Mouse (Mus musculus) neural tube, embryonic 13.5 days (tissue): Measurements from ENCODE around the gene Ky. TPM values are rescaled to one million over a fixed set of nuclear protein-coding genes. Genes with fewer than 3 reads are reported as not detected.

ENCODE experiments used
- ATAC-seq: fragments of 200-750 bp; cut with Nextera tagmentation; 2 replicates; pipeline ENCODE4 v1.8.0; 2017; ENCODE audit warnings: low read depth, mild to moderate bottlenecking, moderate TSS enrichment, moderate library complexity
- H3K27ac ChIP-seq: fragments of 300-500 bp; sonication (generic); replicated peaks from 2 replicates; pipeline ENCODE4 v1.5.1; 2015; ENCODE audit warnings: moderate library complexity, mild to moderate bottlenecking, inconsistent platforms
- H3K27me3 ChIP-seq: fragments of 300-500 bp; sonication (generic); 2 replicates; pipeline ENCODE4 v1.6.1; 2015; ENCODE audit warnings: mild to moderate bottlenecking, inconsistent platforms
- H3K36me3 ChIP-seq: fragments of 300-500 bp; sonication (generic); 2 replicates; pipeline ENCODE4 v1.6.1; 2015; ENCODE audit warnings: mild to moderate bottlenecking, inconsistent platforms
- H3K4me1 ChIP-seq: fragments of 300-500 bp; sonication (generic); replicated peaks from 2 replicates; pipeline ENCODE4 v1.6.1; 2015; ENCODE audit warnings: inconsistent platforms
- H3K4me2 ChIP-seq: fragments of 300-500 bp; sonication (generic); 2 replicates; pipeline ENCODE4 v1.6.1; 2015; ENCODE audit warnings: inconsistent platforms, mild to moderate bottlenecking, moderate library complexity
- H3K4me3 ChIP-seq: fragments of 300-500 bp; sonication (generic); 2 replicates; pipeline ENCODE4 v1.5.1; 2015; ENCODE audit warnings: mild to moderate bottlenecking, inconsistent platforms
- H3K9ac ChIP-seq: fragments of 300-500 bp; sonication (generic); 2 replicates; pipeline ENCODE4 v1.6.1; 2015; ENCODE audit warnings: moderate library complexity, mild to moderate bottlenecking, inconsistent platforms
- H3K9me3 ChIP-seq: fragments of 300-500 bp; sonication (generic); 2 replicates; pipeline ENCODE4 v1.6.1; 2016; ENCODE audit warnings: inconsistent platforms
- WGBS: fragments of 180-500 bp; shearing (Covaris S2); methylation state at CpG from one replicate; pipeline ENCODE4 v1.1.7; 2015; 5-methylcytosine and 5-hydroxymethylcytosine counted together
- polyA plus RNA-seq: library from polyadenylated mRNA; unstranded; fragments of >200 nt; fragmentation: Nextera tagmentation; extraction: Ambion mirVana; gene quantifications from 2 replicates; pipeline ENCODE4 v1.2.1, GENCODE M21; 2015

Gene Ky
- polyA plus RNA-seq = 0.36 and 0.51 TPM in 2 replicates

DNA sequence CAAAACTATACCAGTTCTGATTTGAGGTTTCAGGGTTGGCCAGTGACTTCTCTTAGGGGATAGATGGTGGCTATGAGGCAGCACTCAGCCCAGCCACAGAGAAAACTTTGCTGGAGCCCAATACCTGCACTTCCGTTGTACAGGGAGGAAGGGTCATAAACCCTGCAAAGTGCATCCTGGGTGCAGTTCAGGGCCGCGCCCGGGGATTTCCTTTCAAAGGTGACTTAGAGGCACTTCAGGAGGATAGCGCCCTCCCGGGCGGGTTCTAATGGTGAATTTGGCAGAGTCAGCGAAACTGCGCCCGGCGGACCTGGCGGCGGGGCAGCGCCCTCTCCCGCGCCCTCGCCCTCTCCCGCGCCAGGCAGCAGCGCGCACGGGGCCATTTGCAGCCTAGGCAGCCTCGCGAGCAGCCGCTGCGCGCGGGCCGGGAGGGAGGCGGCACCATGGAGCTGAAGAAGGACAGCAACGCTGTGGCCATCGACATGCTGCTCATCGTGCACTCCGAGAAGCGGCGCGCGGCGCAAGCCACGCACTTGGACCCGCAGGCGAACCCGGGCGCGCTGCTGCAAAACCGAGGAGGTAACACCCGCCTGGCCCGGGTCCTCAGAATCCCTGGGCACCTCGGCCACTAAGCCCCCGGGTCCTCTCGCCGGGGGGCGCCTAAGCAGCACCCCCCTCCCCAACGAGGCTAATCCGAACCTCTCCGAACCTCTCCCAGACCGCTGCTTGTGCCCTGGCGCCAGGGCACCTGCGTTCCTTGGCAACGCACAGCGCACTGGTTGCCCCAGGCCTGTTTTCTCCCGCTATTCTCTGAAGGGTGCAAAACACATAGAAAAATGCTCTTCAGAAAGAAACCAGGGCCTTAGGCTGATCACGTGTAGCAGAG lies at the start of gene Ky:
Gene Ky (plus strand): TSS at position 51 of the 886 bp plus-strand sequence.
- peaks cover 54% of the 10 kb centered on the region for H3K27me3 ChIP-seq
- ATAC-seq = peak; percentile 67
- H3K36me3 ChIP-seq = no peaks in the 10 kb centered on the region
- 2% methylated on average over 63 of the region's 63 CpGs for WGBS
- no peaks in the 10 kb centered on the region for H3K9me3 ChIP-seq
- H3K27ac ChIP-seq = no peak within 1 kb of the TSS
- peak within 1 kb of the TSS; percentile 89 for H3K4me2 ChIP-seq
- H3K4me3 ChIP-seq = peak within 1 kb of the TSS; percentile 46
- peak within 1 kb of the TSS; percentile 71 for H3K9ac ChIP-seq
- peaks cover 12% of the 10 kb centered on the region for H3K4me1 ChIP-seq

DNA sequence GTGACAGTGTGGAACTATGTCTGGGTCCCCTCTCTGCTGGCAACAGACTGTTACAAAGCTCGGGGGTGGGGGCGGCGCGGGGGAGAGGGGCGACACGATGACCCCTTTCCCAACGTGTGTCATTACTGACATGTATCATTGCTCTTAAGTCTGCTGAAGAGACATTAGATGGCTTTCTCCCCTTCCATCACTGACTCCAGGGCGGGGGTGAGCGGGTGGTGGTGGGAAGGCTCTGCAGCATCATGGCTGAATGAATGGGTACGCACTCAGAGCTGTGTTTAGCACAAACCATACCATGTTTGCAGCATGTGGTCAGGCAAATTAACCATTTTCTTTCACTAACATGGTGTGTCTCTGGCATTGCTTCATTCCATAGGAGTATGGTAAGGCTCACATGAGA lies 43.3 kb upstream of the Ky start:
- Histone ChIP-seq H3K9ac (no peak overlapping the region), H3K36me3 (no peaks in the 10 kb centered on the region), H3K4me2 (no peak overlapping the region), H3K4me1 (no peaks in the 10 kb centered on the region), H3K9me3 (no peaks in the 10 kb centered on the region), H3K27me3 (no peaks in the 10 kb centered on the region), H3K27ac (no peak overlapping the region), H3K4me3 (no peak overlapping the region)
- ATAC-seq = no peak
- WGBS = 92% methylated on average over 10 of the region's 10 CpGs

DNA sequence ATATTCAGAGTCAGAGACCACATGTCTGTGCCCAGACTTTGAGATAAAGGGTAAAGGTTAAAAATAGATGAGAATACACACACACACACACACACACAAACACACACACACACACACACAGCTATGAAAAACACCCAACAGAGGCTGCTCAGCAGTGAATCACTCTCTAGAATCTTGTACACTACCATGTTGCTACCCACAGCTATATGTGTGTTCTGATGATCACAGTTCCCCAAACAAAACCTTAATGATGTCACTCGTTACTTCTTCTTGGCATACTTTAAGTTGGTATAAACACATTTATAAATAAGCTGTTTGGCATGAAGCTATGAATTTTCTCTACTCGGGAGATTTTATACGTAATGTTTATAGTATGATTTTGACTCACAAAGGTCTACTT lies 40.5 kb upstream of the Ky start:
- Histone ChIP-seq H3K27ac (no peak overlapping the region), H3K4me2 (no peak overlapping the region), H3K4me1 (no peaks in the 10 kb centered on the region), H3K4me3 (no peak overlapping the region), H3K9ac (no peak overlapping the region), H3K36me3 (no peaks in the 10 kb centered on the region), H3K27me3 (no peaks in the 10 kb centered on the region), H3K9me3 (no peaks in the 10 kb centered on the region)
- 91% methylated on average over 3 of the region's 3 CpGs for WGBS
- ATAC-seq = no peak

DNA sequence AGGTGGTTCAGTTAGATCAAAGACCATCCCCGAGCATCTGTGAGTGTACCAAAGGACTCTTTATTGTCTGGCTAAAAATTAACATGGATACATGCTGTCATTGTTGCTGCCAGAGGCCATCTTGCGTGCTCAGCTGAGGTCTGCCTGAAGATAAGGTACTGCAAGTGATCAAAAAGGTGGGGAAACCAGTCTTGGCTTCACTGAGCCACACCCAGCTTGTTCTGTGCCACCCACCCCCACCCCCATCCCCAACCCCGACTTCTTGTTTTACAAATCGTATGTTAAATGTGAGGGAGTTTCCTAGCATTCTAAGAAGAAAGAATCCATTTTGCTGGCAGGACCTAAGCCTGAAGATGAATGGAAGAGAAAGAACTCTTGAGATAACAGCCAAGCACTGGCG lies 39.8 kb upstream of the Ky start:
- Histone ChIP-seq H3K4me3 (no peak overlapping the region), H3K36me3 (no peaks in the 10 kb centered on the region), H3K4me1 (no peaks in the 10 kb centered on the region), H3K27me3 (no peaks in the 10 kb centered on the region), H3K4me2 (no peak overlapping the region), H3K27ac (no peak overlapping the region), H3K9ac (no peak overlapping the region), H3K9me3 (no peaks in the 10 kb centered on the region)
- 78% methylated on average over 5 of the region's 5 CpGs for WGBS
- ATAC-seq = no peak

DNA sequence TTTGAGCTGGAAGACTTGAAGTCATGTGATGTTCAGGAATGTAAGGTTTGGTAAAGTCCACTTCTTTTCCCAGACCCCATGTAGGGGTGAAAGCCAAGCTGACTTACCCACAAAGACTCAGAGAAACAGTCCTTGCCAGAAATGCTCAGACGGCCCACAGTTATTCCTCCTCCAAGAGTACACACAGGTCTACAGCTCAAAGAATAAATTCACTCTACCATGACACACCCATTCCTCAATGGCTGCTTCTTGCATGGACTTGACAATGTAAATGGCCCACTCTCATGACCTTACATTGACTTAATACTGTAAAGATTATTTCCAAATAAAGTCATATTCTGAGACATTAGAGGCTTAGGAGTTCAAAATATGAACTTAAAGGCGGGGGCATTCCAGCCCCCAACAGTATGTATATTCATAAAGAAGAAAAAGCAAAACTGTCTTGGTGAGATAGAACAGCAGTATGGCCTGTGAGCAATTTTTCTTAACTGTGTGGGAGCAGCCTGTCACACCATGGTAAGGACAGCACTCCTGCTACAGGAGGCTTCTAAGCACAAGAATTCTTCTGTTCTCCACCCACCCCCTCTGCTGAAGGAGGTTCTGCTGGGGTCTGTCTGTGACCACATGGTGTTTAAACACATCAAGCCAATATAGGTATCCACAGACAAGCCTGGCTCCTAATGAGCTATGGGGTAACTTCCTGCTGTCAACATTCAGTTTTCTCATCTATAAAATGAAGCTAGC lies 35.3 kb upstream of the Ky start:
- Histone ChIP-seq H3K36me3 (no peaks in the 10 kb centered on the region), H3K4me3 (no peak overlapping the region), H3K4me2 (no peak overlapping the region), H3K9me3 (no peaks in the 10 kb centered on the region), H3K27me3 (no peaks in the 10 kb centered on the region), H3K4me1 (no peaks in the 10 kb centered on the region), H3K9ac (no peak overlapping the region), H3K27ac (no peak overlapping the region)
- WGBS = 89% methylated on average over 2 of the region's 2 CpGs
- ATAC-seq = no peak

DNA sequence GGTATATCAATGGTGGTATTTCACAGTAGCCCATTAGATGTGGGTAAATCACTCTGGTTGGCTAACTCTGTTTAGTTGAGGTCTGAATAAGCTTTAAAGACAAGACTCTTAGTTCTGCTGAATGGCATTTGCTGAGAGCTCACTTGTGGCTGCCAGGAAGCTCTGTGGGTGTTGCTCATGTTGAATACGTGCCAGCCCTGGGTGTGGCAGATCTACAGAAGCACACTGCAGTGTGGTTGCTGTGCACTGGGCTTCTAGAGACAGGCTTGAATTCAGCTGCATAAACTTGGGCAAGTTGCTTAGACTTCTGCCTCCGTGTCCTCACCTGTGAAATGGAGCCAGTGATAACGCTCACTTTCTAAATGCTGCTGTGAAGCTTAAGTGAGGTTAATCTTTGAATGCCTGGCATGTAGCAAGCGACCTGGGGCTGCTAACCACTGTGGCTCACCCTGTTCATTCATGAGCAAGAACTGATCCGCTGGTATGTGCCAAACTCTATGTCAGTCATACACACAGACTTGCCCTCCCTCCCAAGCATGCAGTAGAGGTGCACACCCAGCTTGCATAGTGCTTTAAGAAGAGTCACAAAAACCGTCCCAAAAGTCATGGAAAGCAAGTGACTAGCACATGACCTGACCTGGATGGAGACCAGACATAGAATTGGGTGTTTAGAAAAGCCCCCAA lies 27.6 kb upstream of the Ky start:
- H3K9ac ChIP-seq = no peak overlapping the region
- no peaks in the 10 kb centered on the region for H3K36me3 ChIP-seq
- no peak overlapping the region for H3K4me2 ChIP-seq
- no peak overlapping the region for H3K27ac ChIP-seq
- WGBS = 89% methylated on average over 6 of the region's 6 CpGs
- no peak overlapping the region for H3K4me3 ChIP-seq
- H3K4me1 ChIP-seq = no peaks in the 10 kb centered on the region
- ATAC-seq = no peak
- H3K9me3 ChIP-seq = no peaks in the 10 kb centered on the region
- no peaks in the 10 kb centered on the region for H3K27me3 ChIP-seq

DNA sequence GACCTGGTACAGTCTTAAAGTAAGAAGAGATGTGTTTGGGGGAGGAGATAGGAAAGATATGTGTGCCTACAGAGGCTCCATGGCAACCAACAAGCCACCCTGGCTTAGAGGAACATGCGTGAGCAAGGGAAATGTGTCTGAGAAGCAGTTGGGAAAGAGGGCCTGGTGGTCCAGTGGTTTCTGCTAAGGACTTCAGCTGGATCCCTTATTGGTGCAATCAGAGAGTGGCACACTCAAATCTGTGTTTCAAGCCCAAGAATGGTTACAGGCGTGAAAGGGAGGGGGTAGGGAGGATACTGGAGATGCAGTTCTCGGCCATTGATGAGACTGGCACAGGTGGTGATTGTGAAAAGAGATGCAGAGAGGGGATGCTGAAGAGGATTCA lies 27.1 kb upstream of the Ky start:
- ATAC-seq = no peak
- no peaks in the 10 kb centered on the region for H3K9me3 ChIP-seq
- no peak overlapping the region for H3K9ac ChIP-seq
- no peak overlapping the region for H3K4me3 ChIP-seq
- H3K27me3 ChIP-seq = no peaks in the 10 kb centered on the region
- no peaks in the 10 kb centered on the region for H3K36me3 ChIP-seq
- no peak overlapping the region for H3K27ac ChIP-seq
- WGBS = 90% methylated on average over 3 of the region's 3 CpGs
- H3K4me2 ChIP-seq = no peak overlapping the region
- H3K4me1 ChIP-seq = no peaks in the 10 kb centered on the region

DNA sequence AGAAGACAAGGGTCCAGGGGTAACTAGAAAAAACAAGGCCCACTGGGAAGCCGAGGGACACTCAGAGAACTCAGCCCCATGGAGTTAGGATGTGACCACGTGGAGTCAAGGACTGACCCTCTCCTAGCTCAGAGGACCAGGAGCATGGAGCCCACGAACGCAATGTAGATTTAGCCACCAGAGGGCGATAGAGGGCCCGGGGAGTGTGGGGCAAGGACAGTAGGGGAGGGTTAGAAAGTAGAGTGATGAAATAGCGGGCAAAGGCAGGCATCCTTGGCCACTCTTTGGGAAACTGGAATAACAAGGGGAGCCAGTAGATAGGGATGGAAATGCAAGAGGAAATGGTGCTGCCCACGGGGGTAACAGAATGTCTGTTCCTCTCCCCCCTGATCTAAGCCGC lies 26.5 kb upstream of the Ky start:
- ATAC-seq = no peak
- H3K27ac ChIP-seq = no peak overlapping the region
- 55% methylated on average over 9 of the region's 9 CpGs for WGBS
- no peaks in the 10 kb centered on the region for H3K27me3 ChIP-seq
- no peak overlapping the region for H3K9ac ChIP-seq
- no peaks in the 10 kb centered on the region for H3K36me3 ChIP-seq
- H3K4me1 ChIP-seq = no peaks in the 10 kb centered on the region
- no peak overlapping the region for H3K4me3 ChIP-seq
- no peaks in the 10 kb centered on the region for H3K9me3 ChIP-seq
- H3K4me2 ChIP-seq = no peak overlapping the region

DNA sequence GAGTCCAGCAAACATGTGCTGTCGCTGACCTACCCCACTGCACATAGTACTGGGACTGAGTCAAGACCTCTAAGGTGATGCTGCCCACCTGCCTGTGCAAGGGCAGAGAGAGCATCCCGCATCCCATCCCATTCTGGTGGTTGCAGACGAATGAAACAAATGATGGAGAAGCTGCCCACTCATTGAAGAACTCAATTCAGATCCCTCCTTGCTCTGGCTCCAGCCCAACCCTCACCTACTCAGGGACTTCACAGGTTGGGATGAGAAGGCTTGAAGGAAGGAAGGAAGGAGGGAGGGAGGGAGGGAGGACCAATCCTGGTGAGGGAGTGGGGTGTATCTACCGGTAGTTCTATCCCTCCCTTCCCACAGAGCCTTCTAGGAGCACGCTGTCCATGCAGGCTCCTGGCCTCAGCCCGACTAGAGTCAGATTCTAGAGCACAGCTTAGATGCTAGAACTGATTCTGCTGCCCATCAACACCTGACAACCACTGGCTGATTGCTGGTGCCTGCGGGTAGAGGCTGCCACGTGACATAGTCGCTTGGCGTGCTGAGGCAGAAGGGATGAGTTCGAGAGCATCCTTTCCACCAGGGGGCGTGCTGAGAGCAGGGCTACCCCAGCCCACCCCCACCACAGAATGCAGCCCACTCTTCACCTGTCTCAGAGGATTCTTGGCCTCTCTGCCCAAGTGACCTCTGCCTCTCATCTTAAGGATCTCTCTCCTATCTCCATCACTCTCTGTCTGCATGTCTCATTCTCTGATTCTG lies 13.3 kb upstream of the Ky start:
- H3K9ac ChIP-seq = no peak overlapping the region
- H3K4me3 ChIP-seq = no peak overlapping the region
- H3K27ac ChIP-seq = no peak overlapping the region
- 46% methylated on average over 12 of the region's 12 CpGs for WGBS
- no peaks in the 10 kb centered on the region for H3K36me3 ChIP-seq
- H3K9me3 ChIP-seq = no peaks in the 10 kb centered on the region
- H3K4me2 ChIP-seq = no peak overlapping the region
- ATAC-seq = no peak
- H3K4me1 ChIP-seq = 0 out of 2 replicates have a peak, but pooled peaks cover 5% of the 10 kb centered on the region
- H3K27me3 ChIP-seq = no peaks in the 10 kb centered on the region

DNA sequence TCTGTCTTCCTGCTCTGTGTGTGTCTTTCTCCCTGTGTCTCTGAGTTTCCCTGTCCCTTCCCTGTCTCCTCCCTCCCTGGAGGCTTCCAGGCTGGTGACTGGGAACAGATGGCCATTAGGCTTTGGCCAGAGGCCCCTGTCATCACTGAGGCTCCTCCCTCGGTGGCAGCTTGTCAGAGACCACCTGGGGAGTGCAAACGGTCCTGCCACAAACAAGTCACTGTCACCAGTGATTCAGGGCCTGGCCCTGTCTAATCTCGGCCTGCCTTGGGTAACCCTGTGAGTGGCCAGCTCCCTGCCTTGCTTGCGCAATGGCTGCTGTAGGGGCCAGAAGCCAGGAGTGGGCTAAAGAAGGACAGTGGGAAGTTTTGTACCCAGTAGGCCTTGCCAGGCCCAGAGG lies 12.5 kb upstream of the Ky start:
- ATAC-seq = no peak
- H3K9me3 ChIP-seq = no peaks in the 10 kb centered on the region

DNA sequence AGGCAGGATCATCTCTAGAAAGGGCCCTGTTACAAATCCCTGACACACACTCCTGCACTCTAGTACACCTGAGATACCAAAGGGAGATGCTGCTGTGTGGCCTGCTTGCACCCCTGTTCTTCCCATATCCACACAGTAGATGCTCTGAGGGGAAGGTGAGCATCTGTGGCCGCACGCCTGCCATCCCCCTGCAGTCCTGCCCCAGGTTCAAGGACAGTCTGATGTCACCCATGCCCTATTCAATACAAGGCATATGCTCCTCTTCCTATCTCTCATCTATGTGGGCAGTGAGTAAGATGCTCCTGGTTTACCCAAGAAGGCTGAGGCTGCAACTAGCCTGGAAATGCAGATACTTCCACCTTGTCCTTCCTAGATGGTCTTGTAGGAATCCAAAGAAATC lies 11.6 kb upstream of the Ky start:
- 91% methylated on average over 2 of the region's 2 CpGs for WGBS
- Histone ChIP-seq H3K36me3 (no peaks in the 10 kb centered on the region), H3K9me3 (no peaks in the 10 kb centered on the region), H3K27ac (no peak overlapping the region), H3K4me3 (no peak overlapping the region), H3K9ac (no peak overlapping the region), H3K4me1 (0 out of 2 replicates have a peak, but pooled peaks cover 5% of the 10 kb centered on the region), H3K27me3 (no peaks in the 10 kb centered on the region), H3K4me2 (no peak overlapping the region)
- ATAC-seq = no peak

More for the DNA sequence above, 12.5 kb upstream of the Ky start:
- Histone ChIP-seq H3K9ac (no peak overlapping the region), H3K27me3 (no peaks in the 10 kb centered on the region), H3K4me2 (no peak overlapping the region), H3K4me1 (0 out of 2 replicates have a peak, but pooled peaks cover 5% of the 10 kb centered on the region), H3K36me3 (no peaks in the 10 kb centered on the region), H3K4me3 (no peak overlapping the region), H3K27ac (no peak overlapping the region)
- 23% methylated on average over 4 of the region's 4 CpGs for WGBS
